Mouse (Mus musculus): ENCODE results near the gene Gnaq. TPM values are rescaled to one million over a fixed set of nuclear protein-coding genes. Genes with fewer than 3 reads are reported as not detected.
"Not testable (repeated sequence)": the region's sequence is repeated elsewhere in the genome, so short reads cannot be mapped to it uniquely, and the experiment has no call there.

The Gnaq gene
- 16.8 and 19.6 TPM in 2 replicates for polyA plus RNA-seq (2016; fragmentation: Nextera tagmentation; extraction: Ambion mirVana)

GRCm38 (mm10) chr19:16132791-16132864 is at the start of gene Gnaq:
Gnaq (plus strand) TSS chr19:16132831.
- Histone ChIP-seq H3K27me3 (ENCODE audit: low read depth, poor library complexity, severe bottlenecking) (no peaks in the 10 kb centered on the region), H3K36me3 (no peaks in the 10 kb centered on the region), H3K4me1 (peaks cover 32% of the 10 kb centered on the region), H3K4me3 (peak within 1 kb of the TSS; percentile 97), H3K9me3 (replicated peaks) (no peaks in the 10 kb centered on the region), H3K27ac (peak within 1 kb of the TSS; percentile 99)
- no peak for DNase-seq (ENCODE audit: low spot score)
- WGBS = 20% methylated on average over 14 of the region's 14 CpGs

DNA sequence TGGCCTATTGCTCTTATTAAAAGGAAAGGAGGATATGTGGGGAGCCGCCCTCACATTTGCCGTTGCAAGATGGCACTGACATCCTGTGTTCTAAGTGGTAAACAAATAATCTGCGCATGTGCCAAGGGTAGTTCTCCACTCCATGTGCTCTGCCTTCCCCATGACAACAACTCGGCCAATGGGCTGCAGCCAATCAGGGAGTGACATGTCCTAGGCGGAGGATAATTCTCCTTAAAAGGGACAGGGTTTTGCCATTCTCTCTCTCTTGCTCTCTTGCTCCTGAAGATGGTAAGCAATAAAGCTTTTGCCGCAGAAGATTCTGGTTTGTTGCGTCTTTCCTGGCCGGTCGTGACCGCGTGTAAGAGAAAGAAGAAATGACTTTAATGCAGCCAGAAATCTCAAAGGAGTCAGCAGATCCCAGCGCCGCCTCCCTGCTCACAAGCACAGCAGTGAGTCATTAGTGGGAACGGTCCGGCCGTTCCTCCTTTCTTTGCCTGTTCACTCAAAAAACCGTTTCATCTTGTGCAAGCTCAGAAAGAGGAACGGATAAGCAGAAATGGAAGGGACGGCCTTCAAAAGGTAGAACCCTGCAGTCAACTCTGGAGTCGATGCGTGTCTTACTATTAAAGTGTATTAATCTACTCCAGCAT is 48.5 kb upstream of the Gnaq start:
- not testable (repeated sequence) for DNase-seq (ENCODE audit: low spot score); H3K4me3 ChIP-seq; H3K27me3 ChIP-seq (ENCODE audit: low read depth, poor library complexity, severe bottlenecking); H3K36me3 ChIP-seq; H3K9me3 ChIP-seq (replicated peaks); H3K4me1 ChIP-seq; H3K27ac ChIP-seq
- 95% methylated on average over 21 of the region's 21 CpGs for WGBS

DNA sequence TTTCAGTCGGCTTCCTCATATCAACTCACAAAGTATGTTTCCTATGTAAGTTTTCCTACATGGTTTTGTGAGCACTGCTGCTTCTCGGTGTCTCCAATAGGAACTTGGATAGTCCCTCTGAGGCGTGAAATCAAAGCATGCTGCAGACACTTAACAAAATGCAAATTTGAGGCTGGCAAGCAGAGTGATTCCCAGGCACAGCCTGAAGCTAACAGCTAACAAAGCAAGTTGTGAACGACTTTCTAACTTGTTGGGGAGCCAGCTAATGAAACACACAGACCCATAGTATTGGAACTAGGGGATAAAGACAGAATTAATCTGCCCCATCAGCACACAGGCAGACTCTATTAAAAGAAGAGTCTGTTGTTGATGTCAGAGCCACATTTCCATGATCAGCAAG is 47.4 kb upstream of the Gnaq start:
- H3K27ac ChIP-seq = no peak overlapping the region
- H3K4me1 ChIP-seq = no peaks in the 10 kb centered on the region
- no peaks in the 10 kb centered on the region for H3K36me3 ChIP-seq
- 79% methylated on average over 4 of the region's 4 CpGs for WGBS
- H3K4me3 ChIP-seq = no peak overlapping the region
- H3K27me3 ChIP-seq (ENCODE audit: low read depth, poor library complexity, severe bottlenecking) = no peaks in the 10 kb centered on the region
- H3K9me3 ChIP-seq (replicated peaks) = 0 out of 2 replicates have a peak, but pooled peaks cover 3% of the 10 kb centered on the region
- no peak for DNase-seq (ENCODE audit: low spot score)

DNA sequence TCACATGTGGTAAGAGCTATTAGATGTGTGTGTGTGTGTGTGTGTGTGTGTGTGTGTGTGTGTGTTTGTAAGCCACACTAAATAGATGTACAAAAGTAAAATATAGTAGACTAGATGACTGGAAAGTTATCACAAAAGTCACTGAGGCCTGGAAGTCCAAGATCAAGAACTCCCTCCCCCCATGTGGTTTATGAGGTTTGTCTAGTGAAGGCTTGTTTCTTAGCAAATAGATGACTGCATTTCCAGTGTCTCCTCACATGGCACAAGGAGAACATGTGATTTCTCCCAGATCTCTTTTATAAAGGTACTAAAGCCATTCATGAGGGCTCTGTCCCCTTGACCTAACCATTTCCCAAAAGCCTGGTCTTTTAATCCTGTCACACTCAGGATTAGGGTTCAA is 46.5 kb upstream of the Gnaq start:
- Histone ChIP-seq H3K27ac (no peak overlapping the region), H3K4me1 (no peaks in the 10 kb centered on the region), H3K27me3 (ENCODE audit: low read depth, poor library complexity, severe bottlenecking) (no peaks in the 10 kb centered on the region), H3K4me3 (no peak overlapping the region), H3K9me3 (replicated peaks) (0 out of 2 replicates have a peak, but pooled peaks cover 3% of the 10 kb centered on the region), H3K36me3 (no peaks in the 10 kb centered on the region)
- no peak for DNase-seq (ENCODE audit: low spot score)

GRCm38 (mm10) chr19:16086581-16086980 is 46.0 kb upstream of the Gnaq start:
- Histone ChIP-seq H3K36me3 (no peaks in the 10 kb centered on the region), H3K27me3 (ENCODE audit: low read depth, poor library complexity, severe bottlenecking) (no peaks in the 10 kb centered on the region), H3K27ac (no peak overlapping the region), H3K4me3 (no peak overlapping the region), H3K4me1 (no peaks in the 10 kb centered on the region), H3K9me3 (replicated peaks) (0 out of 2 replicates have a peak, but pooled peaks cover 2% of the 10 kb centered on the region)
- DNase-seq (ENCODE audit: low spot score) = no peak

- H3K9me3 ChIP-seq (replicated peaks) = no peaks in the 10 kb centered on the region
- no peak for DNase-seq (ENCODE audit: low spot score)
These were observed 45.2 kb upstream of the Gnaq start for GRCm38 (mm10) chr19:16087391-16087790.

GRCm38 (mm10) chr19:16093616-16094015 is 39.0 kb upstream of the Gnaq start:
- Histone ChIP-seq H3K4me3 (no peak overlapping the region), H3K27me3 (ENCODE audit: low read depth, poor library complexity, severe bottlenecking) (no peaks in the 10 kb centered on the region), H3K9me3 (replicated peaks) (no peaks in the 10 kb centered on the region), H3K36me3 (no peaks in the 10 kb centered on the region), H3K27ac (no peak overlapping the region), H3K4me1 (no peaks in the 10 kb centered on the region)
- WGBS = 75% methylated on average over 4 of the region's 4 CpGs
- DNase-seq (ENCODE audit: low spot score) = no peak

More at GRCm38 (mm10) chr19:16087391-16087790, 45.2 kb upstream of the Gnaq start:
- no peak overlapping the region for H3K4me3 ChIP-seq
- H3K4me1 ChIP-seq = no peaks in the 10 kb centered on the region
- no peaks in the 10 kb centered on the region for H3K27me3 ChIP-seq (ENCODE audit: low read depth, poor library complexity, severe bottlenecking)
- H3K27ac ChIP-seq = no peak overlapping the region
- no peaks in the 10 kb centered on the region for H3K36me3 ChIP-seq

GRCm38 (mm10) chr19:16109901-16110300 is 22.7 kb upstream of the Gnaq start:
- H3K36me3 ChIP-seq = no peaks in the 10 kb centered on the region
- no peak overlapping the region for H3K27ac ChIP-seq
- no peaks in the 10 kb centered on the region for H3K9me3 ChIP-seq (replicated peaks)
- H3K4me3 ChIP-seq = no peak overlapping the region
- H3K27me3 ChIP-seq (ENCODE audit: low read depth, poor library complexity, severe bottlenecking) = no peaks in the 10 kb centered on the region
- WGBS = 91% methylated on average over 3 of the region's 3 CpGs
- DNase-seq (ENCODE audit: low spot score) = no peak
- no peaks in the 10 kb centered on the region for H3K4me1 ChIP-seq

- 89% methylated on average over 3 of the region's 3 CpGs for WGBS
- no peak for DNase-seq (ENCODE audit: low spot score)
- H3K9me3 ChIP-seq (replicated peaks) = no peaks in the 10 kb centered on the region
These were observed 22.0 kb upstream of the Gnaq start for GRCm38 (mm10) chr19:16110670-16111069.

DNA sequence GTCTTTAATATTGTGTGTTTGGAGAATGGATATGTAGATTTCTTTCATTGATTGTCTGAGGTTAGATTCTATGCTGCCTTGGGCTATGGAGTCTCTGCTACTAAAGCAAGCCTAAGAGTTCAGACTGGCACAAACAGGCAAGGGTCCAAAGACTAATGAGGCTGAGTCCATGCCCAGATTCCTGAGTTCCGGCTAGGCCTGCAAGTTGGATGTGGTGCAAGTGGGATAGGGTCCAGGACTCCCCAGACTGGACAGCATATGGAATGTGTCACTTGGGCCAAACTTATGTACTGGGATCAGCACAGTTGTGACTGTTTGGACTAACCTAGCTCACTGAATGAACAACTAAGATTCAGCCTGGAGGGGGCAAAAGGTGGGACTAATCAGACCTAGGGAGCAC is 19.3 kb upstream of the Gnaq start:
- Histone ChIP-seq H3K4me3 (no peak overlapping the region), H3K36me3 (no peaks in the 10 kb centered on the region), H3K9me3 (replicated peaks) (no peaks in the 10 kb centered on the region), H3K27me3 (ENCODE audit: low read depth, poor library complexity, severe bottlenecking) (no peaks in the 10 kb centered on the region), H3K4me1 (no peaks in the 10 kb centered on the region), H3K27ac (no peak overlapping the region)
- WGBS = 90% methylated on average over 1 of the region's 1 CpGs
- no peak for DNase-seq (ENCODE audit: low spot score)

More at GRCm38 (mm10) chr19:16110670-16111069, 22.0 kb upstream of the Gnaq start:
- Histone ChIP-seq H3K27ac (no peak overlapping the region), H3K36me3 (no peaks in the 10 kb centered on the region), H3K4me3 (no peak overlapping the region), H3K27me3 (ENCODE audit: low read depth, poor library complexity, severe bottlenecking) (no peaks in the 10 kb centered on the region), H3K4me1 (no peaks in the 10 kb centered on the region)

DNA sequence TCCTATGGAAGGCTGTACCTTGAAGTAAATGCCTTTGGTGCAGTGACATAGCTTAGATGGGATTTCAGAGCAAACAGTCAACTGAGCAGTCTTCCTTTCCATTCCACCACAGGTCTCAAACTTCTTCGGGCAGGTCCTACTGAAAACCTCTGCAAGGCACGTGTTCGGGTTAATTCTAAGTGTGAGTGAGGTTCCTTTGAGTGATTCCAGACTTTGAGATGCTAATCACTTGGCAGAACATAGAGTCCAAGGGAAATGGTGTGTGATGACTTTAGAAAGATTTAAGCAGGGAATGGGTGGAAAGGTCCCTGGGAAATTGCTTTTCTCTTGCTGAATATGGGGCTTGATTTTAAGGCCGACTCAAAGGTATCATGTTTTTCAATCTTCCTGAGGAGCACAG is 14.2 kb upstream of the Gnaq start:
- H3K36me3 ChIP-seq = no peaks in the 10 kb centered on the region
- WGBS = 79% methylated on average over 4 of the region's 4 CpGs
- no peak for DNase-seq (ENCODE audit: low spot score)
- H3K4me3 ChIP-seq = no peak overlapping the region
- no peaks in the 10 kb centered on the region for H3K27me3 ChIP-seq (ENCODE audit: low read depth, poor library complexity, severe bottlenecking)
- no peaks in the 10 kb centered on the region for H3K4me1 ChIP-seq
- H3K9me3 ChIP-seq (replicated peaks) = no peaks in the 10 kb centered on the region
- H3K27ac ChIP-seq = no peak overlapping the region

DNA sequence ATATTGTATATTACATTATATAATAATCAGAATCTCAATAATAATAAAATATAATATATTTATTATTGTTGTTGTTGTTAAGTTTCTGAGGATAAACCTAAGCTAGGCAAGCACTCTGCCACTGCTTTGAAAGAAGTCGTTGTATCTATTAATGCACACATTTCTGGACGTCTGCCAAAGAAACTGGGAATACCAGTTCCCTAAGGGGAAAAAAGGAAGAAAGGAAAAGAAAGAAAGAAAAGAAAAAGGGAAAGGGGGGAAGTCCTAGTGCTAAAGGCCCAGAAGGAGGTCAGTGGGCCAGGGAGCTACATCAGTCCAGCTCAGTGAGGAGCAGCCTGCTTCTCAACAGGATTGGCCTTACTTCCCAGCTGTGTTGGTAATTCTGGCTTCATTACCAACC is 11.3 kb upstream of the Gnaq start:
- Histone ChIP-seq H3K36me3 (no peaks in the 10 kb centered on the region), H3K9me3 (replicated peaks) (no peaks in the 10 kb centered on the region), H3K4me3 (no peak overlapping the region), H3K27ac (no peak overlapping the region), H3K27me3 (ENCODE audit: low read depth, poor library complexity, severe bottlenecking) (no peaks in the 10 kb centered on the region), H3K4me1 (no peaks in the 10 kb centered on the region)
- 88% methylated on average over 2 of the region's 2 CpGs for WGBS
- DNase-seq (ENCODE audit: low spot score) = no peak

- WGBS = 56% methylated on average over 5 of the region's 5 CpGs
- Histone ChIP-seq H3K36me3 (no peaks in the 10 kb centered on the region), H3K27me3 (ENCODE audit: low read depth, poor library complexity, severe bottlenecking) (no peaks in the 10 kb centered on the region), H3K9me3 (replicated peaks) (no peaks in the 10 kb centered on the region), H3K27ac (no peak overlapping the region), H3K4me3 (no peak overlapping the region), H3K4me1 (peaks cover 9% of the 10 kb centered on the region; the same call in 1 of the 2 replicates)
- DNase-seq (ENCODE audit: low spot score) = no peak
These were observed 3.9 kb upstream of the Gnaq start for GRCm38 (mm10) chr19:16128715-16129114.

- no peak overlapping the region for H3K4me3 ChIP-seq
These were observed 3.5 kb upstream of the Gnaq start for GRCm38 (mm10) chr19:16129171-16129570.

More at GRCm38 (mm10) chr19:16129171-16129570, 3.5 kb upstream of the Gnaq start:
- H3K27me3 ChIP-seq (ENCODE audit: low read depth, poor library complexity, severe bottlenecking) = no peaks in the 10 kb centered on the region
- no peaks in the 10 kb centered on the region for H3K36me3 ChIP-seq
- H3K27ac ChIP-seq = no peak overlapping the region
- no peak for DNase-seq (ENCODE audit: low spot score)
- no peaks in the 10 kb centered on the region for H3K9me3 ChIP-seq (replicated peaks)
- 98% methylated on average over 2 of the region's 2 CpGs for whole genome bisulfite sequencing
- H3K4me1 ChIP-seq = peaks cover 10% of the 10 kb centered on the region

Data from limb, embryonic 10.5 days (tissue).